In genomic region chr3:116228360-116229245, GRCm38 (mm10) we compare ENCODE assay signal across 21 mouse cellular contexts. TPM values are rescaled to one million over a fixed set of nuclear protein-coding genes. Genes with fewer than 3 reads are reported as not detected.
DNase-seq lines count a peak whose midpoint lies in the region; ATAC-seq and TF ChIP-seq lines count a peak whose summit lies in the region.
"Had no signal": no experiment of that assay in that cellular context is flagged by ENCODE, and none has a peak within 500 bp of the region (broad histone marks: within the 10 kb centered on the region; RNA-seq: fewer than 3 reads in every experiment).

No protein-coding gene starts in this region.

- DNase-seq in frontal cortex, postnatal 36 days (ENCODE audit: low spot score in 2 of 2) = no peak
- DNase-seq in CH12.LX (ENCODE audit: extremely low read depth) = peak; percentile 41
- DNase-seq in embryonic facial prominence, embryonic 10.5 days (ENCODE audit: low spot score) = no peak
- DNase-seq in urinary bladder, postnatal 10 days (ENCODE audit: low spot score) = no peak
- DNase-seq: cerebellum, adult 9-11 months; heart, postnatal 36 days; kidney, adult 2 months; kidney, postnatal 14 days; liver; liver, postnatal 0 days; thymus, adult 2 months had no signal

- H3K4me3 ChIP-seq in CH12.LX (replicated peaks in 1 of 3; ENCODE audit: low read depth in 2 of 3, low read length in 2 of 3, poor library complexity in 1 of 3) = no peak overlapping the region
- H3K4me3 ChIP-seq in embryonic facial prominence, embryonic 10.5 days = no peak overlapping the region
- no peak overlapping the region for H3K4me3 ChIP-seq in limb, embryonic 13.5 days
- H3K4me3 ChIP-seq: left cerebral cortex, adult 2 months; neural tube, embryonic 12.5 days; stomach, embryonic 15.5 days had no signal

- WGBS in embryonic facial prominence, embryonic 10.5 days = 50% methylated on average over 11 of the region's 11 CpGs
- WGBS in limb, embryonic 13.5 days = 37% methylated on average over 11 of the region's 11 CpGs

- TF ChIP-seq RAD21 in CH12.LX (IDR thresholded peaks at IDR 0.05; ENCODE audit: low read depth, low read length) = no peak

- TF ChIP-seq EP300 in CH12.LX (IDR thresholded peaks at IDR 0.05; ENCODE audit: low read length) = no peak

- no peak overlapping the region for H3K27ac ChIP-seq in CH12.LX (ENCODE audit: insufficient read depth, low read depth)
- 0 out of 2 replicates have a peak overlapping the region, but pooled peaks have one; percentile 35 for H3K27ac ChIP-seq in embryonic facial prominence, embryonic 10.5 days (replicated peaks)
- H3K27ac ChIP-seq in limb, embryonic 13.5 days = peak overlapping the region; percentile 40; the same call in 1 of the 2 replicates
- H3K27ac ChIP-seq: left cerebral cortex, adult 2 months; macrophage; neural tube, embryonic 12.5 days; stomach, embryonic 15.5 days had no signal

- TF ChIP-seq POLR2A in CH12.LX (IDR thresholded peaks at IDR 0.05; ENCODE audit: low read depth, low read length) = no peak

- peaks cover 11 to 42% of the 10 kb centered on the region in 2 experiments for H3K4me1 ChIP-seq in CH12.LX (ENCODE audit: control insufficient read depth in 1 of 2, insufficient read depth in 2 of 2)
- peaks cover 18% of the 10 kb centered on the region for H3K4me1 ChIP-seq in embryonic facial prominence, embryonic 10.5 days
- H3K4me1 ChIP-seq in limb, embryonic 13.5 days = peaks cover 27% of the 10 kb centered on the region
- H3K4me1 ChIP-seq: neural tube, embryonic 12.5 days; stomach, embryonic 15.5 days had no signal

- H3K9me3 ChIP-seq in CH12.LX (replicated peaks; ENCODE audit: low read length) = no peaks in the 10 kb centered on the region
- no peaks in the 10 kb centered on the region for H3K9me3 ChIP-seq in embryonic facial prominence, embryonic 10.5 days
- no peaks in the 10 kb centered on the region for H3K9me3 ChIP-seq in limb, embryonic 13.5 days
- H3K9me3 ChIP-seq: neural tube, embryonic 12.5 days; stomach, embryonic 15.5 days had no signal

- H3K4me2 ChIP-seq in CH12.LX (ENCODE audit: insufficient read depth, low read depth, poor library complexity, severe bottlenecking) = peak overlapping the region; percentile 48
- peak overlapping the region; percentile 21; the same call in 1 of the 2 replicates for H3K4me2 ChIP-seq in limb, embryonic 13.5 days (replicated peaks)
- H3K4me2 ChIP-seq: heart, embryonic 11.5 days; neural tube, embryonic 12.5 days; stomach, embryonic 15.5 days had no signal

- H3K27me3 ChIP-seq in CH12.LX (replicated peaks) = no peaks in the 10 kb centered on the region
- H3K27me3 ChIP-seq in embryonic facial prominence, embryonic 10.5 days (replicated peaks; ENCODE audit: low read depth, poor library complexity, severe bottlenecking) = no peaks in the 10 kb centered on the region
- no peaks in the 10 kb centered on the region for H3K27me3 ChIP-seq in limb, embryonic 13.5 days
- H3K27me3 ChIP-seq: neural tube, embryonic 12.5 days; stomach, embryonic 15.5 days had no signal

- no peak for TF ChIP-seq CTCF in CH12.LX (conservative IDR thresholded peaks at IDR 0.05 in 1 of 2, IDR thresholded peaks at IDR 0.05 in 1 of 2; ENCODE audit: low read depth in 2 of 2, low read length in 2 of 2)

- in situ Hi-C loops in CH12.LX (cut with MboI; ENCODE audit: low pct_ligation_motif_present, low pct_unique_long_range_greater_than_20kb, low sequenced_read_pairs) = no loop called here

- H3K36me3 ChIP-seq in CH12.LX (replicated peaks in 1 of 2; ENCODE audit: control insufficient read depth in 1 of 2, insufficient read depth in 1 of 2, low read length in 1 of 2) = no peaks in the 10 kb centered on the region
- no peaks in the 10 kb centered on the region for H3K36me3 ChIP-seq in embryonic facial prominence, embryonic 10.5 days (replicated peaks)
- no peaks in the 10 kb centered on the region for H3K36me3 ChIP-seq in limb, embryonic 13.5 days
- H3K36me3 ChIP-seq: neural tube, embryonic 12.5 days; stomach, embryonic 15.5 days had no signal

- dilution Hi-C loops in CH12.LX (cut with MboI; ENCODE audit: extremely low pct_ligation_motif_present, extremely low pct_unique_long_range_greater_than_20kb, low sequenced_read_pairs) = no loop called here

- 0 out of 2 replicates have a peak, but pooled peaks have one; percentile 36 for ATAC-seq in frontal cortex, adult (ENCODE audit: low TSS enrichment)
- peak; percentile 62; the same call in 1 of the 2 replicates for ATAC-seq in limb, embryonic 13.5 days (ENCODE audit: low FRiP score, low read depth)
- ATAC-seq in inflammation-experienced regulatory T-cells, adult 6 months = no peak
- ATAC-seq: liver, postnatal 0 days had no signal

- H3K79me2 ChIP-seq in CH12.LX (replicated peaks; ENCODE audit: control insufficient read depth, extremely low read depth, insufficient read depth, poor library complexity, severe bottlenecking) = no peaks in the 10 kb centered on the region

- H3K9ac ChIP-seq in CH12.LX (ENCODE audit: insufficient read depth, low read depth) = no peak overlapping the region
- no peak overlapping the region for H3K9ac ChIP-seq in limb, embryonic 13.5 days
- H3K9ac ChIP-seq: liver, postnatal 0 days; neural tube, embryonic 12.5 days; stomach, embryonic 15.5 days had no signal

TF ChIP-seq in CH12.LX, 34 proteins besides CTCF, POLR2A, EP300 and RAD21:
- no peak for TF ChIP-seq CHD2 (IDR thresholded peaks at IDR 0.05; ENCODE audit: low read length)
- no peak for TF ChIP-seq MEF2A (IDR thresholded peaks at IDR 0.05; ENCODE audit: borderline replicate concordance, low read depth, low read length)
- TF ChIP-seq E2F4 (IDR thresholded peaks at IDR 0.05; ENCODE audit: insufficient replicate concordance, low read depth, low read length) = no peak
- TF ChIP-seq MXI1 (IDR thresholded peaks at IDR 0.05; ENCODE audit: low read depth, low read length) = no peak
- no peak for TF ChIP-seq RCOR1 (conservative IDR thresholded peaks at IDR 0.05; ENCODE audit: low read depth, low read length)
- TF ChIP-seq ZC3H11A (IDR thresholded peaks at IDR 0.05; ENCODE audit: low read depth, low read length) = no peak
- TF ChIP-seq BHLHE40 (IDR thresholded peaks at IDR 0.05; ENCODE audit: low read depth, low read length) = peak; percentile 53
- TF ChIP-seq MAX (IDR thresholded peaks at IDR 0.05; ENCODE audit: low read length) = no peak
- no peak for TF ChIP-seq TCF12 (IDR thresholded peaks at IDR 0.05; ENCODE audit: low read depth, low read length)
- TF ChIP-seq ZNF384 (IDR thresholded peaks at IDR 0.05; ENCODE audit: low read depth, low read length) = 0 out of 2 replicates have a peak, but pooled peaks have one; percentile 9
- TF ChIP-seq USF1 (IDR thresholded peaks at IDR 0.05; ENCODE audit: low read depth, low read length) = no peak
- TF ChIP-seq POLR2AphosphoS2 (IDR thresholded peaks at IDR 0.05; ENCODE audit: low read depth, low read length) = no peak

RNA-seq across cellular contexts. Expression of gene Gpr88, which starts 24.7 kb away (rescaled TPM):
- total RNA-seq in CH12.LX (2012; rRNA removed) = not detected in 2 replicates
- not detected in 2 replicates for total RNA-seq in CH12.LX (2014; rRNA removed)
- not detected in 2 replicates for polyA plus RNA-seq in CH12.LX (2012; ENCODE audit: insufficient read length, low read depth)
- 0.52 TPM in 1 of 2 replicates, not detected in the other for polyA plus RNA-seq in embryonic facial prominence, embryonic 10.5 days (2016; fragmentation: Nextera tagmentation; extraction: Ambion mirVana)
- 1.5 and 1.6 TPM in 2 replicates for polyA plus RNA-seq in limb, embryonic 13.5 days (2015; fragmentation: Nextera tagmentation; extraction: Ambion mirVana)
- not detected for polyA plus RNA-seq in inflammation-experienced regulatory T-cells, adult 6 months (2017; shearing (Covaris generic))
- total RNA-seq: ES-E14; monocyte, adult 5-6 weeks had no signal
- polyA plus RNA-seq: macrophage had no signal
